Mouse (Mus musculus) olfactory bulb, adult 2 months (tissue): ENCODE measurements at regions not wholly inside any gene's neighbourhood (a gene's known extent, or its start where the extent isn't known, plus 50 kb on each side); places are given as distances from the start of the nearest gene placed in this dataset.

Experiments
- CTCF ChIP-seq: fragments of 200-500 bp; IDR thresholded peaks from 2 replicates; pipeline ENCODE4 v1.5.1; 2012; ENCODE audit warnings: low read depth, mild to moderate bottlenecking, low read length, moderate library complexity; ENCODE audit not compliant: insufficient read depth
- POLR2A ChIP-seq: fragments of 200-500 bp; IDR thresholded peaks from 2 replicates; pipeline ENCODE4 v1.6.1; 2012; ENCODE audit warnings: mild to moderate bottlenecking, low read depth, low read length, moderate library complexity; ENCODE audit not compliant: insufficient read depth

- no peak for TF ChIP-seq POLR2A
- TF ChIP-seq CTCF, result no peak
Measured at GRCm38 (mm10) chr10:115713896-115714295, 102.7 kb upstream of the Tspan8 start.
